Mouse (Mus musculus): ENCODE data around the gene Shkbp1.

Shkbp1 gene

GRCm38 (mm10) chr7:27334405-27334911 is 21.4 kb downstream of the Shkbp1 start:
- peak in 1 of 2 experiments; percentile 41 for DNase-seq (ENCODE audit: low spot score in 2 of 2)

GRCm38 (mm10) chr7:27333316-27333941 is 22.4 kb downstream of the Shkbp1 start:
- peak in 1 of 2 experiments; percentile 46 for DNase-seq (ENCODE audit: low spot score in 2 of 2)

DNA sequence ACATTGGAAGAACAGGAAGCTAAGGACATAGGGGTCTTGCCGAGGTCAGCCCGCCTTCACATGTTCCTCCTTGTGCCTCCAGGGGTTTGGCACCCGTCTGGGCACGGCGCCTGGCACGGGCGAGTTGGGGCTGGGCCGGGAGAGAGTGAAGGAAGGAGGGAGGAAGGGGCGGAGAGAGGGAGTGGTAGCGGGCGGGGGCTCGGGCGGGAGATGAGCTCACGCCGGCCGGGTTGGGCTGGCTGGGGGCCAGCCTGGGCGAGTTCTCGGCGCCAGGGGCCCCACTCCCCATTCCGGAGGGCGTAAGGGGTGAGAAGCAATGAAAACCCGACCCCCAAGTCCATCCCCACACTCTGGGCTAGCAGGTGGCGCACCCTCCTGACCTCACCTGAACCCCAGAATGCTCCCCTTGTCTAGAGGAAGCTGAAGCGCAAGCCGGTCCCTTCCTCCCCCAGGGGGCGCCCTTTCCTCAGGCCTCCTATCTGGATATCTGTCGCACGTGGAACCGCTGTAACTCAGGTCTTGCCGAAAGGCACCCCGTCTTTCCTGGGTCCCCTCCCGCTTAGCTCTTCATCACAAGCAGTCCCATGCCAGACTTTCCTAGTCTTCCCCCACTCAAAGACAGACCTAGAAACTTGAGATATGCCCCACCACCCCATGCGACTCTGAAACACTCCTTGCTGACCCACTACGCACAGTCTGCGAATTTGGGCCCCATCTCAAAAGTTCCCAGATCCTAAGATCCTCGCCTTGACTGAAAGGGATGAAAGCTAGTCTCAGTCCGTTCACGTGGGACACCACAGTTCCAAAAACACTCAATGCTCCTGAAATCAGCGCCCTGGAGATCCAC is 23.2 kb downstream of the Shkbp1 start:
- DNase-seq (ENCODE audit: low spot score in 2 of 2), result peak; percentile 80 to 87

DNA sequence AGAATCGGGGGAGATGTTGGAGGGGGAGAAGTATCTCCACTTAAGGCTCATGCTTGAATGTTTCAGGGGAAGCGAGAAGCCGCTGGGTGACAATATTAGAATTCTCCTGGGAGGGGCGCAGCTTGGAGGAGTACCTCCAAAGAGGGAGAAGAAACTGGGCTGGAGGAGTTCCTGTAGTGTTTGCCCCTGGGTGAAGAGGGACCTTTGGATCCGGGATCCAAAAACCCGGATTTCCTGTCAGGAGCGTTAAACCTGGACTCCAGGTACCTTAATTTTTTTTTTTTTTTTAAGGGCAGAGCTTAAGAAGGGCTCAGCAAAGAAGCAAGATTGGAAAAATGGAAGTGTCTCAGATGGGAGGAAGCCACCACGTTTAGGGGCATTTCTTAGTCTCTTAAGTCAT is 24.0 kb downstream of the Shkbp1 start:
- no peak for DNase-seq (ENCODE audit: low spot score in 2 of 2)

DNA sequence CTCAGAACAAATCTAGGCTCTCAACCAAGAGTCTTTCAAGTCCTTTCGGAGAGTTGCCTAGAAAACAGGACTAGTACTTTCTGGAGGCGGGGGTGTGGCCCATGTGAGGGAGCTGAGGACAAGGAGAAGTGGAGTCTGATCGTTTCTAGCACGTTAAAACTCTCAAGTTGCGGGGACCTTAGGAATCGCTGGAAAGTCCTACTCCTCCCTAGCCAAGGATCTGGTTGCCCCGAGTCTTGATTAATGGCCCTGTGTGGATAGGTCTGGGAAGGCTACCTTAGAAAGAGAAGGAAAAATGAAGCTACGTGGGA is 24.3 kb downstream of the Shkbp1 start:
- no peak for DNase-seq (ENCODE audit: low spot score in 2 of 2)

DNA sequence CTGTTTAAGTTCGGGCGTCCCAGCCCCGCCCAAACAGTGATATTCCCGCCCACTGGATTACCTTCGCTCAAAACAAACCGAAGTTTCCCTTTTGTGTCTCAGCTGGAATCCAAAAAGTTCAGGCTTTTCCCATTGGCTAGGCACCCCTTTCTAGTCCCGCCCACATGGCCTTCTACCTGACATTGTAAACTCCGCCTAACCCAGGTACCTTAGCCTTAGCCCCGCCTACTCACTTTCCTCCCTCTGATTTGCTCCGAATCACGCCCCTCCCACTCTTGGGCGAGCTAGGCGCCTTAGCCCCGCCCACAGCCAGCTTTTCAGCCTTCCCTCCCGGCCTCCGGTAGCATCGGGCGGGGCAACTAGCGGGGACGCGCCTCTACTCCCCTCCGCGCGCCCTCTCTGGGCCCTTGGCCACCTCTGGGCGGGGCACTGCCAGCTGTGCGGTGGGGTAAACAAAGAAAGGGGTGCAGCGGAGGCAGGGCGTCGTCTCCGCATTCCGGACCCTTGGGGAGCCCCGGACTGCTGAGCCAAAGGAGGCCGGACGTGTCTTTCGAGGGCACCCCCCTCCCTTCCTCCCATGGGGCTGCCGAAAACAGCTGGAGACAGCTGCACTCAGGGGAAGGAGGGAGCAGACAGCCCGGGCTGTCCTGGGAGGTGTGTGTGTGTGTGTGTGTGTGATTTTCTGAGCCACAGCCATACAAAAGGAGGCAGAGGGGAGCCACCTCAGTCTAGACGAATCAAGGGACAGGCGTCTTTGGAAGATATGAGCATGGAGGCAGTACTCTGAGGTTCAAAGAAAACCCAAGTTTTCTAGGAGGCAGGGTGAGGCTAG is 24.9 kb downstream of the Shkbp1 start:
- DNase-seq (ENCODE audit: low spot score in 2 of 2), result peak; percentile 74 to 75

DNA sequence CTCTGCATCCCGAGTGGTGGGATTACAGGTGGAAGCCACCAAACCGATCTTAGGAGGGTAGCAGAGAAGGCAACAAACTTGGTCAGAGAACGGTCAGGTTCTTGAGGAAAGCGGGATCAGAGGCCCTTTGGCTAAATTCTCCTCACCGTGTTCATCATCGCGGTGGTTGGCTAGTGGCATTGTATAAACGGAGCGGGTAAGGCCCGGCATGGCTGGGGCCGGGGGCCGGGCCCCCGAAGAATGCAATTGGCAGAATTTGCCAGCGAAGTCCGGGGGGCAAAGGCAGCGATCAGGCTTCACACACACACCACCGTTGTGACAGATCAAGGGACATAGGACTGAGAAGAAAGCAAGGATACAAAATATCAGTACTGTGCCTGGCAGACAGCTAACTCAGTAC is 25.8 kb downstream of the Shkbp1 start:
- DNase-seq (ENCODE audit: low spot score in 2 of 2), result no peak

DNA sequence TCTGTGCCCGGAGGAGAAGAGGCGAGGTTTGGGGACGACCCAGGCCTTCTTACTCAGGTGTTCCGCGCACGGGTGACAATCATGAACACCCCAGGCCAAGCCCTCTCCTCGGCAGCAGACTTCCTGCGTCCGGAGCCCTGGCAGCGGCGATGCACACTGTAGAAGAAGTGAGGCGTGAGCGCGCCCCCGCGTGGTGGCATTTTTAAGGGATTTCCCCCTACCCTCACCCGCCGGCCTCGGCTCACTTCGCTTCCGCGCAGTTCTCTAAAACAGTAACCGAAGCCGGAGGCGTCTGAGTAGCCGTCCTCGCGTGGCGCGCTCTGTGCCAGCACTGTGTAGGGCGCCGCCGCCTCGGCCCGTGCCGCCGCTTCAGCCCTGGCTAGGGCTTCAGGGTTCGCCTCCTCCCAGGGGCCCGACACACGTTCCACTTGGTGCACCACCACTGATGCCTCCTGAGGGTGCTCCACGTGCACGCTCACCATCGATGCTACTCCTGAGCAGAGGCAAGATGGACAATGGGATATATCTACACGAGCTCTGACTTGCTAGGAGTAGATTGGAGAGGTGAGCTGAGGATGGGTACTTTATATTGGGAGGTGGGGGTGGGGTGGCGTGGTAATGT is 26.4 kb downstream of the Shkbp1 start:
- DNase-seq (ENCODE audit: low spot score in 2 of 2), result peak; percentile 74 to 87

DNA sequence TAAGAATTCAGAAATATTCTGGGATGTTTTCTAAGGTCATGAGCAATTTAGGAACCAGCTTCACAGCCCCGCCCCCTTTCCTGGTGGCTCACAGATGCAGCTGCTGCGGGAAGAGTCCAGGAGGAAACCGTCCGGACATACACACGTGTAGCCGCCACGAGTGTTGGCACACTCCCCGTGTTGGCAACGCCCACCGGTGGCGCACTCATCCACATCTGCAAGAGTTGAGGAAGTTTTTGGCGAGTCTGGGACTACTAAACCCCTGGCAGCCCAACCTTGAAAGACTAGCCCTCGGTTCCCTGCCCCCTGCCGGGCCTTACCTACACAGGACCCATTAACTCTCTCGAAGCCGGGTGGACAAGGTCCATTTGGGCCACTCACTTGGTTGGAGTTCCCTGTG is 27.2 kb downstream of the Shkbp1 start:
- no peak for DNase-seq (ENCODE audit: low spot score in 2 of 2)

GRCm38 (mm10) chr7:27328161-27328560 is 27.7 kb downstream of the Shkbp1 start:
- DNase-seq (ENCODE audit: low spot score in 2 of 2), result no peak

GRCm38 (mm10) chr7:27327500-27327899 is 28.3 kb downstream of the Shkbp1 start:
- no peak for DNase-seq (ENCODE audit: low spot score in 2 of 2)

DNA sequence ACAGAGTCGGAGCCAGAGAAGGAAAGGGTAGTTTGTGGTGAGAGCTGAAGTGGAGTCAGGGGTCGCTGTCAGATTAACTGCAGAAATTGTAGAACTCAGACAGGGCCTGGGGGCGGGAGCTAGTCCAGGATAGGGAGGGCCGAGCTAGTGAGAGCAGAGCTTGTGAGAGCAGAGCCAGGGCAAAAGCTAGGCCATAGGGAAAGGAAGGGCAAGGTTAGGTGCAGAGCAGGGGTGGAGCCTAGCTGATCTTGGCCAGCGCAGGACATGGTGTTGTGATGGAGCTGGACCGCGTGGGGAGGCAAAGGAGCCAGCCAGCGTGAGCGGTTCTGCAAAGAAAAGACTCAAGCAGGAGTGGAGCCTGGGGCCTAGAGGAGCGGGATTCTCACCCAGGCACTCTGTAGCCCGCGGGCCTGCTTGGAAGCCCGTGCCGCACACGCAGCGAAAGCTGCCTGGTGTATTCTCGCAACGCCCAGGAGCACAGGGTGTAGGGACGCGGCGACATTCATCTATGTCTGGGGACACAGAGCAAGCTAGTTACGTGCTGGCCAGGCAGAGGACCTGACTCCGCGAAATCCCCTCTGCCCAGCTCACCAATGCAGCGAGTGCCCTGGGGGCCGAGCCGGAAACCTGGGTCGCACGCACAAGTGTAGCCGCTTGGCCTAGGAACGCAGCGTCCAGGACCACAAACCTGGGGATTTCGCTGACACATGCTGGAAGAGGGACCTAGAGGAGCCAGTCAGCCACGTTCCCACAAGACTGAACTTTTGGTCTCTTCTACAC is 29.5 kb downstream of the Shkbp1 start:
- DNase-seq (ENCODE audit: low spot score in 2 of 2), result no peak

GRCm38 (mm10) chr7:27325697-27326096 is 30.1 kb downstream of the Shkbp1 start:
- no peak for DNase-seq (ENCODE audit: low spot score in 2 of 2)

DNA sequence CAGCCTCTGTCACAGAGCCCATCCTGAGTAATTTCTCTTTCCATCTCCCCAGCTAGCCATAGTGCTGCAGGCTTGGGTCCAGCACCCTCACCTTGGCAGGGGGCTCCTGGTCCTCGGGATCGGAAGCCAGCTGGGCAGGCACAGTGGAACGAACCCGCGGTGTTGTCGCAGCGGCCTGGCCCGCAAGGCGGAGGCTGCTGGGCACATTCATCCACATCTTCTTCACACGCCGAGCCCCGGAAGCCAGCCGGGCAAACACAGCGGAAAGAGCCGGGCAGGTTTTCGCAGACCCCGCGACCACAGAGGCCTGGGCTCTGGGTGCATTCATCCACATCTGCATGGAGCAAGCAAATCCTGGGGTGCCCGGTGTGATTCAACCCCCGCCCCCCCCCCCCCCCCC is 30.9 kb downstream of the Shkbp1 start:
- no peak for DNase-seq (ENCODE audit: low spot score in 2 of 2)

- DNase-seq (ENCODE audit: low spot score in 2 of 2), result no peak
These were observed 31.7 kb downstream of the Shkbp1 start for GRCm38 (mm10) chr7:27324161-27324560.

DNA sequence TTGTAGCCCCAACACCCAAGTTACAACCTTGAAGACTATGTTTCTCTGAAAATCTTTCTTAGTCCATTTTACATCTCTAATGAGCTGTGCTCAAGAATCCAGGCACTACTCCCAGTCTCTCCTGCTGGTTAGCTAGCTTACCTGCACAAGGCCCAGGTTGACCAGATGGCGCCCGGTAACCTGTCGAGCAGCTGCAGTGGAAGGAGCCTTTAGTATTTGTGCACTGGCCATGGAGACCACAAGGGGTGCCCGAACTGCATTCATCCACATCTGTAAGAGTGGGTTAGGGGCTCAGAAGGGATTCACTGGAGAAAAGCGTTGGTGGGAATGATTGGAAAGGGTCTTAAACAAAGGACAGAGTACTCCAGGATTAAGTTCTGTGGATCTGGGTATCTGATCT is 32.8 kb downstream of the Shkbp1 start:
- no peak for DNase-seq (ENCODE audit: low spot score in 2 of 2)

GRCm38 (mm10) chr7:27322291-27322690 is 33.5 kb downstream of the Shkbp1 start:
- DNase-seq (ENCODE audit: low spot score in 2 of 2), result no peak

- no peak for DNase-seq (ENCODE audit: low spot score in 2 of 2)
These were observed 36.4 kb downstream of the Shkbp1 start for GRCm38 (mm10) chr7:27319411-27319810.

DNA sequence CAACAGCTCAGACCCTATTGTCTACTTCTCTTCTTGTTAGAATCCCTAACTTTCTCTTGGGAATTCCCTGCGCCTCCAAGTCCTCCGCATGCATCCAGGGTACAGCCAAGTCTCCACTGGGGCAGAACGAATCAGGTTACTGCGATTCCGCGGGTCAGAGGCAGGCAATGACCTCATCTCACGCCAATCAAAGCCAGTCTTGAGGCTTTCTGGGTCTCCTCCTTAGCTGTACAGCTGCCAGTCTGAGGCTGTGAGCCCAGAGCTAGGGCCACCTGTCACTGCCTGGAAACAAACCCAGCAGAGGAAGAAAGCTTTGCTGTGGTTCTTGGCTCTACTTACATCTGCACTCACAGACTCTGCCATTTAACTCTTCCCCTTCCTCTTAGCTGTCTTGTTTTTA is 39.9 kb downstream of the Shkbp1 start:
- peak; percentile 72 to 83 for DNase-seq (ENCODE audit: low spot score in 2 of 2)

DNA sequence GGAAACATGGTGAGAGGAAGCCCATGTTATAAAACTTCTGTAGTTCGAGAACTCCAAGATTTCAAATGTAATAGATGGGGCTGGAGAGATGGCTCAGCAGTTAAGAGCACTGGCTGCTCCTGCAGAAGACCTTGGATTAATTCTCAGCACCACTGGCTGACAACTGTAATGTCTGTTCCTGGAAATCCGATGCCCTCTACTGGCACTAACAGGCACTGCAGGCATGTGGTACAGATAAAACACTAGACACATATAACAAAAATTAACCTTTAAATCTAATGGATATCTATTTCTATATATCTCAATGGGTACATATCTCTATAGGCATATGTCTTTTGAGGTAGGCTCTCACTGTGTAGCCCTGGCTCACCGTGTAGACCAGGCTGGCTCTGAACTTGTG is 41.4 kb downstream of the Shkbp1 start:
- no peak for DNase-seq (ENCODE audit: low spot score in 2 of 2)

DNA sequence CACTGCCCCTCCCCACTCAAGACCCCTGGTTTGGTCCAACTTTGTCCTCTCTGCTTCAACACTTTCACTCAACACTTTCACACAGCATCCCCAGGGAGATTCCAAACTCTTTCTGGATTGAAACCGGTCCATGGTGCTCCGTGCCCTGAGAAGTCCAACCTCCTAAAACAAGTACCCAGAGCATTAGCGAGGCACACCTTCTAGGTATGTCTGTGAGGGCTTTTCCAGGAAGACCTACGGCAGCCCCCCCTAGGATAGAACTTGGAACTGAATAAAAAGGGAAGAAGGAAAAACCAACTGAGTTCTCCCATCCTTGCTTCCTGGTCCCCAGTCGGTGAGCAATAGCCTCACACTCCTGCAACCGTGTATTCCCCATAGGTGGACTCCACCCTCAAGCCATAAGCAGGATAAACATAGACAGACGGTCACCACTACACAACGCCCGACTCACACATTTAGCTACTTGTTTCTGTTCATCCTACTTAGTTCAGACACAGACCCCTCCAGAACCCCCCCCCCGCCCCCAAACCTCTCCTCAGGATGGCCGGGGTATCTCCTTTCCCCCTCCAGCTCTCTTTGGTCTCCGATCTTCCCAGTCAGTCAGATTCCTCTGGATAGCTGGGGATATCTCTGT is 44.1 kb downstream of the Shkbp1 start:
- DNase-seq (ENCODE audit: low spot score in 2 of 2), result no peak
